Mouse (Mus musculus) intestine, postnatal 0 days (tissue): Measurements from ENCODE around the gene Rnf41. TPM values are rescaled to one million over a fixed set of nuclear protein-coding genes. Genes with fewer than 3 reads are reported as not detected.

Experiments used
- ATAC-seq: fragments of 200-750 bp; cut with Nextera tagmentation; 2 replicates; pipeline ENCODE4 v1.8.0; 2017; ENCODE audit warnings: mild to moderate bottlenecking, moderate TSS enrichment, moderate library complexity
- H3K27ac ChIP-seq: fragments of 300-500 bp; sonication (generic); 2 replicates; pipeline ENCODE4 v1.5.1; 2014; ENCODE audit warnings: mild to moderate bottlenecking, low read depth, low read length, moderate library complexity
- H3K27me3 ChIP-seq: fragments of 300-500 bp; sonication (generic); replicated peaks from 2 replicates; pipeline ENCODE4 v1.6.1; 2014; ENCODE audit warnings: low read length, mixed read lengths; ENCODE audit not compliant: control insufficient read depth, insufficient read depth
- H3K36me3 ChIP-seq: fragments of 300-500 bp; sonication (generic); 2 replicates; pipeline ENCODE4 v1.6.1; 2014; ENCODE audit warnings: mild to moderate bottlenecking, moderate library complexity; ENCODE audit not compliant: control insufficient read depth, insufficient read depth
- H3K4me1 ChIP-seq: fragments of 300-500 bp; sonication (generic); replicated peaks from 2 replicates; pipeline ENCODE4 v1.6.1; 2014; ENCODE audit warnings: antibody characterized with exemption, low read length, mixed read lengths; ENCODE audit not compliant: control insufficient read depth, insufficient read depth
- H3K4me2 ChIP-seq: fragments of 300-500 bp; sonication (generic); replicated peaks from 2 replicates; pipeline ENCODE4 v1.6.1; 2014; ENCODE audit warnings: low read depth, mild to moderate bottlenecking, moderate library complexity
- H3K4me3 ChIP-seq: fragments of 300-500 bp; sonication (generic); 2 replicates; pipeline ENCODE4 v1.5.1; 2014; ENCODE audit warnings: low read depth, low read length
- H3K9ac ChIP-seq: fragments of 300-500 bp; sonication (generic); 2 replicates; pipeline ENCODE4 v1.6.1; 2014; ENCODE audit warnings: mild to moderate bottlenecking, low read depth, low read length
- H3K9me3 ChIP-seq: fragments of 300-500 bp; sonication (generic); 2 replicates; pipeline ENCODE4 v1.6.1; 2016; ENCODE audit warnings: mixed run types; ENCODE audit not compliant: control insufficient read depth
- CTCF ChIP-seq: sonication (generic); IDR thresholded peaks from 2 replicates; pipeline ENCODE4 v1.5.1; 2016; ENCODE audit warnings: low read depth, mild to moderate bottlenecking, control low read depth, antibody characterized with exemption, moderate library complexity
- WGBS: fragments of 180-500 bp; shearing (Covaris S2); extraction: QIAGEN DNeasy Blood & Tissue Kit; methylation state at CpG from one replicate; pipeline ENCODE4 v1.1.7; 2014; 5-methylcytosine and 5-hydroxymethylcytosine counted together
- polyA plus RNA-seq: library from polyadenylated mRNA; unstranded; fragments of >200 nt; fragmentation: Nextera tagmentation; extraction: Ambion mirVana; gene quantifications from 2 replicates; pipeline ENCODE4 v1.2.1, GENCODE M21; 2015

The Rnf41 gene
- polyA plus RNA-seq, result 29.1 and 33.1 TPM in 2 replicates

- Histone ChIP-seq H3K9me3 (no peaks in the 10 kb centered on the region), H3K4me3 (peak within 1 kb of the TSS; percentile 98), H3K36me3 (peaks cover 14% of the 10 kb centered on the region), H3K4me1 (peaks cover 4% of the 10 kb centered on the region; the same call in 1 of the 2 replicates), H3K9ac (peak within 1 kb of the TSS; percentile 82), H3K4me2 (peak within 1 kb of the TSS; percentile 88), H3K27me3 (no peaks in the 10 kb centered on the region), H3K27ac (peak within 1 kb of the TSS; percentile 93)
- peak; percentile 68 for ATAC-seq
- peak; percentile 14; the same call in 1 of the 2 replicates for TF ChIP-seq CTCF
- WGBS, result under 1% methylated on average over 50 of the region's 50 CpGs
Measured at GRCm38 (mm10) chr10:128411211-128412054, at the start of gene Rnf41, which contains the start of gene Nabp2. TSS of gene Rnf41 (plus strand) at chr10:128411657. TSS of gene Nabp2 (minus strand) at chr10:128411492.

DNA sequence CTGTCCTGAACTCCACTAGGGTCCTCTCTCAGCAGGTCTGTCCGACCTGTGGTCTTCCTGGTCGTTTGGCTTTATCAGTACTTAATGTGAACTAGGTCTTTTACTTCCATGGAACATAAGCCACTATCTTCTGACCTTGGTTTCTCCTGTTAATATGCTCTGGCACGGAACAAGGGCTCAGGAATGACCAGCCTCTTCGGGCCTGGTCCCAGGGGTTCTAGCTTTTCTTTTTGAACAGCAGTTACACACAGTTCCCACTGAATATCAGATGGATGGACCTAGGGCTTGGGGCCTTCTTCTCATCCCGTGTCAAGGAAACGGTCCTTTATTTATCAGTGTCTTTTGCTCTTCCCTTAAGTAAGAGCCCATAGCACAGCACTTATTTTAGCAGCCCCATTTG, 49.6 kb upstream of the Rnf41 start:
- no peaks in the 10 kb centered on the region for H3K9me3 ChIP-seq
- no peak for ATAC-seq
- H3K4me1 ChIP-seq, result no peaks in the 10 kb centered on the region
- H3K4me2 ChIP-seq, result no peak overlapping the region
- H3K36me3 ChIP-seq, result peaks cover 46% of the 10 kb centered on the region
- 84% methylated on average over 6 of the region's 6 CpGs for WGBS
- TF ChIP-seq CTCF, result no peak
- H3K9ac ChIP-seq, result no peak overlapping the region
- H3K27ac ChIP-seq, result no peak overlapping the region
- no peaks in the 10 kb centered on the region for H3K27me3 ChIP-seq
- H3K4me3 ChIP-seq, result no peak overlapping the region

GRCm38 (mm10) chr10:128362568-128362967, 48.9 kb upstream of the Rnf41 start:
- H3K4me2 ChIP-seq, result no peak overlapping the region
- no peaks in the 10 kb centered on the region for H3K4me1 ChIP-seq
- 47% methylated on average over 3 of the region's 3 CpGs for WGBS
- H3K4me3 ChIP-seq, result no peak overlapping the region
- TF ChIP-seq CTCF, result peak; percentile 74
- peaks cover 39% of the 10 kb centered on the region for H3K36me3 ChIP-seq
- no peaks in the 10 kb centered on the region for H3K27me3 ChIP-seq
- H3K9ac ChIP-seq, result no peak overlapping the region
- ATAC-seq, result no peak
- no peaks in the 10 kb centered on the region for H3K9me3 ChIP-seq
- H3K27ac ChIP-seq, result no peak overlapping the region

- TF ChIP-seq CTCF, result no peak
- H3K27ac ChIP-seq, result peak overlapping the region; percentile 92
- peak overlapping the region; percentile 88 for H3K4me2 ChIP-seq
- no peaks in the 10 kb centered on the region for H3K27me3 ChIP-seq
- peak overlapping the region; percentile 67 for H3K4me3 ChIP-seq
- no peaks in the 10 kb centered on the region for H3K9me3 ChIP-seq
- 16% methylated on average over 19 of the region's 19 CpGs for WGBS
- peak overlapping the region; percentile 63 for H3K9ac ChIP-seq
- no peaks in the 10 kb centered on the region; the same call in none of the 2 replicates for H3K36me3 ChIP-seq
- no peak for ATAC-seq
- H3K4me1 ChIP-seq, result peaks cover 9% of the 10 kb centered on the region; the same call in 1 of the 2 replicates
Measured at GRCm38 (mm10) chr10:128367899-128368401, 43.5 kb upstream of the Rnf41 start.

- peak within 1 kb of the TSS; percentile 92 for H3K27ac ChIP-seq
- H3K4me2 ChIP-seq, result peak within 1 kb of the TSS; percentile 88
- no peaks in the 10 kb centered on the region for H3K27me3 ChIP-seq
- H3K4me1 ChIP-seq, result peaks cover 9% of the 10 kb centered on the region; the same call in 1 of the 2 replicates
- WGBS, result under 1% methylated on average over 83 of the region's 87 CpGs
- H3K9ac ChIP-seq, result peak within 1 kb of the TSS; percentile 63
- H3K9me3 ChIP-seq, result no peaks in the 10 kb centered on the region
- no peaks in the 10 kb centered on the region; the same call in 1 of the 2 replicates for H3K36me3 ChIP-seq
- peak; percentile 84 for ATAC-seq
- peak within 1 kb of the TSS; percentile 67 for H3K4me3 ChIP-seq
- TF ChIP-seq CTCF, result peak; percentile 5; the same call in 1 of the 2 replicates
Measured at GRCm38 (mm10) chr10:128368402-128369217, 42.8 kb upstream of the Rnf41 start, which contains the start of gene Coq10a. TSS of gene Coq10a (minus strand) at chr10:128368997.
